Mouse (Mus musculus): ENCODE data around the gene Hbq1b.
"Not testable (repeated sequence)": the region's sequence is repeated elsewhere in the genome, so short reads cannot be mapped to it uniquely, and the experiment has no call there.

Gene Hbq1b

GRCm38 (mm10) chr11:32268952-32269351 is 17.8 kb upstream of the Hbq1b start:
- no peak for DNase-seq

GRCm38 (mm10) chr11:32271178-32271577 is 15.6 kb upstream of the Hbq1b start:
- no peak for DNase-seq

- no peak for DNase-seq
Observed at GRCm38 (mm10) chr11:32276347-32276746, 10.4 kb upstream of the Hbq1b start, which contains the start of gene Hba-x. Gene Hba-x, plus strand, starts transcription at chr11:32276400.

GRCm38 (mm10) chr11:32277736-32278457 is 8.9 kb upstream of the Hbq1b start:
- DNase-seq, result no peak

GRCm38 (mm10) chr11:32278458-32278957 is 8.3 kb upstream of the Hbq1b start:
- DNase-seq, result no peak

GRCm38 (mm10) chr11:32280646-32281045 is 6.1 kb upstream of the Hbq1b start:
- DNase-seq, result no peak

- DNase-seq, result no peak
Observed at GRCm38 (mm10) chr11:32281416-32282144, 5.2 kb upstream of the Hbq1b start.

- not testable (repeated sequence) for DNase-seq
Observed at GRCm38 (mm10) chr11:32283091-32283777, 3.5 kb upstream of the Hbq1b start, which contains the start of gene Hba-a1. Gene Hba-a1, plus strand, starts transcription at chr11:32283511.

GRCm38 (mm10) chr11:32284582-32284981 is 2.2 kb upstream of the Hbq1b start:
- not testable (repeated sequence) for DNase-seq

GRCm38 (mm10) chr11:32285031-32285775 is 1.6 kb upstream of the Hbq1b start:
- DNase-seq, result no peak

GRCm38 (mm10) chr11:32285887-32286286 is 878 bp upstream of the Hbq1b start:
- not testable (repeated sequence) for DNase-seq

GRCm38 (mm10) chr11:32287493-32287825 is 694 bp downstream of the Hbq1b start:
- no peak for DNase-seq

GRCm38 (mm10) chr11:32292819-32293218 is 6.1 kb downstream of the Hbq1b start:
- not testable (repeated sequence) for DNase-seq

- not testable (repeated sequence) for DNase-seq
Observed at GRCm38 (mm10) chr11:32293479-32293878, 6.7 kb downstream of the Hbq1b start.

- DNase-seq, result not testable (repeated sequence)
Observed at GRCm38 (mm10) chr11:32296203-32296602, 9.4 kb downstream of the Hbq1b start, which contains the start of gene Hba-a2. Gene Hba-a2, plus strand, starts transcription at chr11:32296489.

- DNase-seq, result not testable (repeated sequence)
Observed at GRCm38 (mm10) chr11:32297417-32297816, 10.7 kb downstream of the Hbq1b start.

- DNase-seq, result no peak
Observed at GRCm38 (mm10) chr11:32297866-32298531, 11.2 kb downstream of the Hbq1b start.

- no peak for DNase-seq
Observed at GRCm38 (mm10) chr11:32298532-32298918, 11.8 kb downstream of the Hbq1b start.

GRCm38 (mm10) chr11:32299865-32300264 is 13.1 kb downstream of the Hbq1b start, which contains the start of gene Hbq1a:
Gene Hbq1a, plus strand, starts transcription at chr11:32300069.
- peak; percentile 51 for DNase-seq

- DNase-seq, result no peak
Observed at GRCm38 (mm10) chr11:32300279-32301267, 13.8 kb downstream of the Hbq1b start.

GRCm38 (mm10) chr11:32301506-32301905 is 14.7 kb downstream of the Hbq1b start:
- no peak for DNase-seq
